Mouse (Mus musculus): ENCODE data around the gene Rnf185. TPM values are rescaled to one million over a fixed set of nuclear protein-coding genes. Genes with fewer than 3 reads are reported as not detected.

The Rnf185 gene
- polyA plus RNA-seq, 1 experiment from 2014 or later: 31.3 TPM

- H3K9me3 ChIP-seq (ENCODE audit: control insufficient read depth, low read length): no peaks in the 10 kb centered on the region
- no peak overlapping the region for H3K27ac ChIP-seq (replicated peaks in 1 of 2; ENCODE audit: control insufficient read depth in 1 of 2, insufficient read depth in 1 of 2, low read depth in 2 of 2, low read length in 2 of 2)
- peaks cover 0 to 9% of the 10 kb centered on the region in 2 experiments; a peak in 3 of 4 replicates for H3K4me1 ChIP-seq (ENCODE audit: control insufficient read depth in 2 of 2, insufficient read depth in 2 of 2, low read length in 2 of 2)
- H3K9ac ChIP-seq (ENCODE audit: low read length): no peak overlapping the region
- no peak for ATAC-seq (ENCODE audit: insufficient number of reproducible peaks, insufficient read depth, low FRiP score, low read depth)
- 52% methylated on average over 5 of the region's 5 CpGs for WGBS
- no peaks in the 10 kb centered on the region for H3K27me3 ChIP-seq (ENCODE audit: control insufficient read depth, insufficient read depth, low read length)
- peaks cover 4% of the 10 kb centered on the region; the same call in 1 of the 2 replicates for H3K36me3 ChIP-seq (ENCODE audit: control insufficient read depth, insufficient read depth, low read length)
- H3K4me3 ChIP-seq (ENCODE audit: control insufficient read depth in 1 of 2, insufficient read depth in 1 of 2, low read depth in 1 of 2, low read length in 2 of 2): no peak overlapping the region
- H3K4me2 ChIP-seq (ENCODE audit: low read length): no peak overlapping the region
Measured at GRCm38 (mm10) chr11:3394520-3394919, 57.6 kb downstream of the Rnf185 start.

GRCm38 (mm10) chr11:3392526-3392925 lies 59.6 kb downstream of the Rnf185 start:
- Histone ChIP-seq H3K27me3 (ENCODE audit: control insufficient read depth, insufficient read depth, low read length) (no peaks in the 10 kb centered on the region), H3K9ac (ENCODE audit: low read length) (no peak overlapping the region), H3K4me1 (ENCODE audit: control insufficient read depth in 2 of 2, insufficient read depth in 2 of 2, low read length in 2 of 2) (peaks cover 0 to 9% of the 10 kb centered on the region in 2 experiments; a peak in 3 of 4 replicates), H3K27ac (replicated peaks in 1 of 2; ENCODE audit: control insufficient read depth in 1 of 2, insufficient read depth in 1 of 2, low read depth in 2 of 2, low read length in 2 of 2) (peak overlapping the region in 1 of 2 experiments; percentile 41; a peak in 2 of 4 replicates), H3K4me3 (ENCODE audit: control insufficient read depth in 1 of 2, insufficient read depth in 1 of 2, low read depth in 1 of 2, low read length in 2 of 2) (no peak overlapping the region), H3K9me3 (ENCODE audit: control insufficient read depth, low read length) (no peaks in the 10 kb centered on the region), H3K4me2 (ENCODE audit: low read length) (peak overlapping the region; percentile 16; the same call in 1 of the 2 replicates), H3K36me3 (ENCODE audit: control insufficient read depth, insufficient read depth, low read length) (peaks cover 4% of the 10 kb centered on the region; the same call in 1 of the 2 replicates)
- WGBS: 57% methylated on average over 8 of the region's 8 CpGs
- no peak; the same call in 1 of the 2 replicates for ATAC-seq (ENCODE audit: insufficient number of reproducible peaks, insufficient read depth, low FRiP score, low read depth)

- no peak for ATAC-seq (ENCODE audit: insufficient number of reproducible peaks, insufficient read depth, low FRiP score, low read depth)
- Histone ChIP-seq H3K9ac (ENCODE audit: low read length) (no peak overlapping the region), H3K27me3 (ENCODE audit: control insufficient read depth, insufficient read depth, low read length) (no peaks in the 10 kb centered on the region), H3K4me1 (ENCODE audit: control insufficient read depth in 2 of 2, insufficient read depth in 2 of 2, low read length in 2 of 2) (peaks cover 2 to 18% of the 10 kb centered on the region in 2 experiments), H3K4me3 (ENCODE audit: control insufficient read depth in 1 of 2, insufficient read depth in 1 of 2, low read depth in 1 of 2, low read length in 2 of 2) (no peak overlapping the region), H3K27ac (replicated peaks in 1 of 2; ENCODE audit: control insufficient read depth in 1 of 2, insufficient read depth in 1 of 2, low read depth in 2 of 2, low read length in 2 of 2) (no peak overlapping the region), H3K9me3 (ENCODE audit: control insufficient read depth, low read length) (no peaks in the 10 kb centered on the region), H3K36me3 (ENCODE audit: control insufficient read depth, insufficient read depth, low read length) (peaks cover 4% of the 10 kb centered on the region; the same call in 1 of the 2 replicates), H3K4me2 (ENCODE audit: low read length) (no peak overlapping the region)
- 82% methylated on average over 5 of the region's 5 CpGs for WGBS
Measured at GRCm38 (mm10) chr11:3390789-3391188, 61.4 kb downstream of the Rnf185 start.

GRCm38 (mm10) chr11:3389996-3390395 lies 62.2 kb downstream of the Rnf185 start:
- no peaks in the 10 kb centered on the region for H3K27me3 ChIP-seq (ENCODE audit: control insufficient read depth, insufficient read depth, low read length)
- H3K36me3 ChIP-seq (ENCODE audit: control insufficient read depth, insufficient read depth, low read length): no peaks in the 10 kb centered on the region
- H3K4me2 ChIP-seq (ENCODE audit: low read length): no peak overlapping the region
- H3K9me3 ChIP-seq (ENCODE audit: control insufficient read depth, low read length): no peaks in the 10 kb centered on the region
- H3K4me3 ChIP-seq (ENCODE audit: control insufficient read depth in 1 of 2, insufficient read depth in 1 of 2, low read depth in 1 of 2, low read length in 2 of 2): no peak overlapping the region
- whole genome bisulfite sequencing: 52% methylated on average over 5 of the region's 5 CpGs
- peaks cover 2 to 18% of the 10 kb centered on the region in 2 experiments for H3K4me1 ChIP-seq (ENCODE audit: control insufficient read depth in 2 of 2, insufficient read depth in 2 of 2, low read length in 2 of 2)
- no peak for ATAC-seq (ENCODE audit: insufficient number of reproducible peaks, insufficient read depth, low FRiP score, low read depth)
- no peak overlapping the region for H3K27ac ChIP-seq (replicated peaks in 1 of 2; ENCODE audit: control insufficient read depth in 1 of 2, insufficient read depth in 1 of 2, low read depth in 2 of 2, low read length in 2 of 2)
- no peak overlapping the region for H3K9ac ChIP-seq (ENCODE audit: low read length)

GRCm38 (mm10) chr11:3387482-3388196 lies 64.5 kb downstream of the Rnf185 start:
- Histone ChIP-seq H3K27ac (replicated peaks in 1 of 2; ENCODE audit: control insufficient read depth in 1 of 2, insufficient read depth in 1 of 2, low read depth in 2 of 2, low read length in 2 of 2) (no peak overlapping the region), H3K9me3 (ENCODE audit: control insufficient read depth, low read length) (no peaks in the 10 kb centered on the region), H3K27me3 (ENCODE audit: control insufficient read depth, insufficient read depth, low read length) (no peaks in the 10 kb centered on the region), H3K36me3 (ENCODE audit: control insufficient read depth, insufficient read depth, low read length) (peaks cover 5% of the 10 kb centered on the region; the same call in 1 of the 2 replicates), H3K9ac (ENCODE audit: low read length) (no peak overlapping the region), H3K4me3 (ENCODE audit: control insufficient read depth in 1 of 2, insufficient read depth in 1 of 2, low read depth in 1 of 2, low read length in 2 of 2) (no peak overlapping the region), H3K4me2 (ENCODE audit: low read length) (no peak overlapping the region), H3K4me1 (ENCODE audit: control insufficient read depth in 2 of 2, insufficient read depth in 2 of 2, low read length in 2 of 2) (peaks cover 2 to 12% of the 10 kb centered on the region in 2 experiments)
- ATAC-seq (ENCODE audit: insufficient number of reproducible peaks, insufficient read depth, low FRiP score, low read depth): no peak
- 81% methylated on average over 6 of the region's 6 CpGs for WGBS

GRCm38 (mm10) chr11:3386941-3387368 lies 65.2 kb downstream of the Rnf185 start:
- 0 out of 4 replicates have a peak overlapping the region, but pooled peaks of 1 of the 2 experiments have one; percentile 44 for H3K27ac ChIP-seq (replicated peaks in 1 of 2; ENCODE audit: control insufficient read depth in 1 of 2, insufficient read depth in 1 of 2, low read depth in 2 of 2, low read length in 2 of 2)
- ATAC-seq (ENCODE audit: insufficient number of reproducible peaks, insufficient read depth, low FRiP score, low read depth): peak; percentile 73
- H3K4me2 ChIP-seq (ENCODE audit: low read length): no peak overlapping the region
- 6% methylated on average over 4 of the region's 4 CpGs for whole genome bisulfite sequencing
- no peak overlapping the region for H3K4me3 ChIP-seq (ENCODE audit: control insufficient read depth in 1 of 2, insufficient read depth in 1 of 2, low read depth in 1 of 2, low read length in 2 of 2)
- peaks cover 2 to 9% of the 10 kb centered on the region in 2 experiments; a peak in 3 of 4 replicates for H3K4me1 ChIP-seq (ENCODE audit: control insufficient read depth in 2 of 2, insufficient read depth in 2 of 2, low read length in 2 of 2)
- H3K9me3 ChIP-seq (ENCODE audit: control insufficient read depth, low read length): no peaks in the 10 kb centered on the region
- H3K27me3 ChIP-seq (ENCODE audit: control insufficient read depth, insufficient read depth, low read length): no peaks in the 10 kb centered on the region
- H3K9ac ChIP-seq (ENCODE audit: low read length): no peak overlapping the region
- peaks cover 5% of the 10 kb centered on the region; the same call in 1 of the 2 replicates for H3K36me3 ChIP-seq (ENCODE audit: control insufficient read depth, insufficient read depth, low read length)

- Histone ChIP-seq H3K36me3 (ENCODE audit: control insufficient read depth, insufficient read depth, low read length) (peaks cover 11% of the 10 kb centered on the region; the same call in 1 of the 2 replicates), H3K9ac (ENCODE audit: low read length) (no peak overlapping the region), H3K27me3 (ENCODE audit: control insufficient read depth, insufficient read depth, low read length) (no peaks in the 10 kb centered on the region), H3K4me3 (ENCODE audit: control insufficient read depth in 1 of 2, insufficient read depth in 1 of 2, low read depth in 1 of 2, low read length in 2 of 2) (no peak overlapping the region), H3K27ac (replicated peaks in 1 of 2; ENCODE audit: control insufficient read depth in 1 of 2, insufficient read depth in 1 of 2, low read depth in 2 of 2, low read length in 2 of 2) (0 out of 4 replicates have a peak overlapping the region, but pooled peaks of 1 of the 2 experiments have one; percentile 1), H3K4me1 (ENCODE audit: control insufficient read depth in 2 of 2, insufficient read depth in 2 of 2, low read length in 2 of 2) (peaks cover 6 to 11% of the 10 kb centered on the region in 2 experiments; a peak in 3 of 4 replicates), H3K4me2 (ENCODE audit: low read length) (no peak overlapping the region), H3K9me3 (ENCODE audit: control insufficient read depth, low read length) (no peaks in the 10 kb centered on the region)
- 72% methylated on average over 5 of the region's 5 CpGs for WGBS
- no peak for ATAC-seq (ENCODE audit: insufficient number of reproducible peaks, insufficient read depth, low FRiP score, low read depth)
Measured at GRCm38 (mm10) chr11:3382602-3383594, 69.3 kb downstream of the Rnf185 start.
